Mouse (Mus musculus) olfactory bulb, adult 2 months (tissue): ENCODE data around the gene Trim67.

Source experiments
- CTCF ChIP-seq: fragments of 200-500 bp; IDR thresholded peaks from 2 replicates; pipeline ENCODE4 v1.5.1; 2012; ENCODE audit warnings: low read depth, mild to moderate bottlenecking, low read length, moderate library complexity; ENCODE audit not compliant: insufficient read depth
- POLR2A ChIP-seq: fragments of 200-500 bp; IDR thresholded peaks from 2 replicates; pipeline ENCODE4 v1.6.1; 2012; ENCODE audit warnings: mild to moderate bottlenecking, low read depth, low read length, moderate library complexity; ENCODE audit not compliant: insufficient read depth

DNA sequence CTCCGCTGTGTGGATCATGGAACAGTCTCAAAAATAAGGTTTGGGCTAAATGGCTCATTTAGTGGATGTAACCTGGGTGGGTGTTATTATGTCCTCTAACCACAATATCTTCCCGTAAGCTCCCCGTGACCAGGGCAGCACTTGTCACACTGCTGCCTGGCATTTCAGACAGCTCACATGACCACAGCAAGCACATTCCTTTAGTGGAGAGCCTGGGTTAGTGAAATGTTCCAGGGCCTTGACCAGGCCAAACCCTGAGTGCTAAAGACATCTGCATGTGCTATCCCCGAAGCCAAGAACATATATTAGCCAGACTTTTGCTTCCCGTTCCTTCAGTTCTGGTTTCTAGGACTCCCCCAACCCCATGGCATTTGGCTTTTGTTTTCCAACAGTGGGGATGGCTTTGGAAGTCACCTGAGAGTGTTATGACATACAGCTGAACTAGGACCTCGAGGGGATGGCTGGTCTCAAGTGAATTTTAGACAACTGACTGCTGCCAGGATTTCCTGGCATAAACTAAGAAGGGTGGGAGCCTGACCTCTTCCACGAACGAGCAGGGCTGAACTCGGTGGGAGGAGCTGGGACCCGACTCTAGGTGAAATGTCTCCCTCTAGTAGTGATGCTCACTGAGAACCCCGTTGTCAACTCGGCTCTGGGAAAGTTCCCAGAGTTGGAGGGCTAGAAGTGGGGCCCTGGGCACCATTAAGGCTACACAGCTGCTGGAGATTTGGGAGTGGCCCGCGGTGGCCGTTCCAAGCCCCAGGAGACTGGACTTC, 40.7 kb downstream of the Trim67 start:
- TF ChIP-seq CTCF (no peak), POLR2A (no peak)
